Mouse (Mus musculus) layer of hippocampus, adult 8-10 months (tissue): ENCODE data around the gene Olfr1181. TPM values are rescaled to one million over a fixed set of nuclear protein-coding genes. Genes with fewer than 3 reads are reported as not detected.
"Not testable (repeated sequence)": the region's sequence is repeated elsewhere in the genome, so short reads cannot be mapped to it uniquely, and the experiment has no call there.

Experiments used
- DNase-seq, 2 experiments: peaks; one replicate each; pipeline ENCODE4 v3.0.0; 2022; ENCODE audit warnings: low spot score in 2 of 2
- total RNA-seq, 4 experiments: library from RNA; stranded (reverse); gene quantifications; 2 replicates each; pipeline ENCODE4 v1.2.4; 2022

Gene Olfr1181
- total RNA-seq, result not detected

DNA sequence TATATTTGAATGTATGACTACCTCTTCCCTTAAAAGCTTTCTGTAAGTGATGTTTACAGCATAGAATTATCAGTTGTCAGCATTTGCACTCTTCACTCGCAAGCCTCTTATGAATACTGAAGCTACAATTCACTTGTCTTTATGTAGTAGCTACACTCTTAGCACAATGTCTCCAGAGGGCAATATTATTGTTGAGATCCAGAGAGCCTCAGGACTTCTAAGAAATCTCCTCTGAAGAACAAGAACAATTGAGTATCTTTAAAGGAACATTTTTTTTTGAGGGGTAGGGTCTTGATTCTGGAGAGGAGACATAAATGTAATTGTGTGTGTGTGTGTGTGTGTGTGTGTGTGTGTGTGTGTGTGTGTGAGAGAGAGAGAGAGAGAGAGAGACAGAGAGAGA, at the start of gene Olfr1181:
Gene Olfr1181, minus strand, starts transcription at position 101 of the 400 bp plus-strand sequence.
- DNase-seq, result no peak

DNA sequence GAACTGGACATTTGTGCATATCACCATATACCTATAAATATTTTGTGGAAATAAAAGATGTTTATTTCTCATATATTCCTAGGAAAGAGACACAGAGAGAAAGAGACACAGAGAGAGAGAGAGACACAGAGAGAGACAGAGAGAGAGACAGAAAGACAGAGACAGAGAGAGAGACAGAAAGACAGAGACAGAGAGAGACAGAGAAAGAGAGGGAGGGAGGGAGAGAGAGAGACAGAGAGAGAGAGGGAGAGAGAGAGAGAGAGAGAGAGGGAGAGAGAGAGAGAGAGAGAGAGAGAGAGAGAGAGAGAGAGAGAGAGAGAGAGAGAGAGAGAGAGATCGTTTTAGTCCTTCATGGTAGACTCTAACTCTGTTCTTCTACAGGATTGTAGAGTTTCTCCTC, 28.6 kb upstream of the Olfr1181 start, which contains the start of gene Olfr1183:
Gene Olfr1183, plus strand, starts transcription at position 301 of the 400 bp plus-strand sequence.
- not testable (repeated sequence) for DNase-seq

DNA sequence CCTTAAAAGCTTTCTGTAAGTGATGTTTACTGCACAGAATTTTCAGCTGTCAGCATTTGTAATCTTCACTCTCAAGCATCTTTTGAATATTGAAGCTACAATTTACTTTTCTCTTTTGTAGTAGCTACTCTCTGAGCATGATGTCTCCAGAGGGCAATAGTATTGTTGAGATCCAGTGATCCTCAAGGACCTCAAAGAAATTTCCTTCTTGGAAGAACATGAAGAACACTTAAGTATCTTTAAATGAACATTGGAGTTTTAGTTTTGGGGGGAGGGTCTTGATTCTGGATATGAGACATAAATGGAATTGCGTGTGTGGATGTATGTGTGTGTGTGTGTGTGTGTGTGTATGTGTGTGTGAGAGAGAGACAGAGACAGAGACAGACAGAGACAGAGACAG, 23.1 kb upstream of the Olfr1181 start, which contains the start of gene Gm13757:
Gene Gm13757, minus strand, starts transcription at position 101 of the 400 bp plus-strand sequence.
- no peak for DNase-seq

DNA sequence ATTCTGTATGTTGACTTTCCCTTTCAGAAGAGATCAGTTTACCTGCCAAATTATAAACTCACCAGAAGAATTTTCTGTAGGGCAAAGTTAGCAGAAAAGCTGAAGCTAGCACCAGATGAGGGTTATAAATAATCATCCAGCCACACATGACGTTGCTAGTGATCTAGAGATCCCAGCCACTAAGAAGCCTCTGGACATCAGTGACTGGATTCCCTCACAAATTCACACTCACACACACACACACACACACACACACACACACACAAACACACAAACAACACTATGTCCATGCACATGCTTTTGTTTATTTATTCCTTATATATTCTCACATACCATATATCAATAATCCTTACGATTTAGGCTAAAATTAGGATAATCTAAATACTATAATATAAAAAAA, 6.9 kb downstream of the Olfr1181 start, which contains the start of gene Olfr1180:
Gene Olfr1180, minus strand, starts transcription at position 101 of the 400 bp plus-strand sequence.
- no peak for DNase-seq

DNA sequence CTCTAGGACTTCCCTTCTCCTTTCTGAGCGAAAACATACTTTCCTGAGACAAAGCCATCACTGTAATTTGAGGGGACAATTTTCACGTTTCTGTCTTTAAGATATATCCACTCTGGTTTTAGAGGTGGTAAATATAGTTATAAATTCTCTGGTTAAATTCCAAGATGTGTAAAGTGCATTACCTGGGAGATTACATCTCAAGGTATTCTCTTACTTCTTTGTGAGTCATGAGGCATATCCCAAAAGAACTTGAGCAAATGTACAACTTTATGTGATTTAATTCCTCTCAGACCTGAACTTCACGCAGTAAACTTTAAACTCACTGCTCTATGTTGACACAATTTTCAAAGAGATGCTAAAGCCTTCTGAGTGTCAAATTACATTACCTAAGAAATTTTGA, 19.6 kb downstream of the Olfr1181 start, which contains the start of gene Olfr1179:
Gene Olfr1179, minus strand, starts transcription at position 101 of the 400 bp plus-strand sequence.
- no peak for DNase-seq

DNA sequence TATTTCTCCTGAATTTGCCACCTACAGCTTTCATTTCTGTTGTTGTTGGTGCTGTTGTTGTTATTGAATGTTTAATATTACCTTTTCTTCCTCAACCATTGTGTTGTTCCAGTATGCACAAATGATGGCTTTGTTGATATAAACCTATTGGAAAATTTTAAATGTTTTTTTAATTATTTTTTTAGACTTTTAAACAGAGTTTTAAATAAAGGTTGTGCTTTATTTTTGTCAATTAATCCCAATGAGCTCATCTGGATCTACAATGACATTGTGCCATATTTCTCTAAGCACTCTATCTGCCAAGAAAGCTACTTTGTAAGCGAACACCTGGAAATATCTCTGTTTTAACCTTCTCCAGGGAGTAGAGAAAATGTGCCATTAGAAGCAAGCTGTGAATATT, 39.2 kb downstream of the Olfr1181 start, which contains the start of gene Olfr1178:
Gene Olfr1178, plus strand, starts transcription at position 301 of the 400 bp plus-strand sequence.
- no peak for DNase-seq

Other genes with a start within 250 kb of the Olfr1181 start
- not detected for gene Olfr1168, start 244.3 kb downstream of the Olfr1181 start, total RNA-seq
- gene Olfr1170, start 197.8 kb downstream of the Olfr1181 start, total RNA-seq, result not detected
- not detected for gene Olfr1173, start 146.3 kb downstream of the Olfr1181 start, total RNA-seq
- not detected for gene Olfr1174-ps, start 111.0 kb downstream of the Olfr1181 start, total RNA-seq
- not detected for gene Olfr1175-ps, start 99.0 kb downstream of the Olfr1181 start, total RNA-seq
- not detected for gene Olfr1176, start 89.5 kb downstream of the Olfr1181 start, total RNA-seq
- not detected for gene Olfr1177-ps, start 79.7 kb downstream of the Olfr1181 start, total RNA-seq
- gene Olfr1178, start 39.1 kb downstream of the Olfr1181 start, total RNA-seq, result not detected
- gene Olfr1179, start 19.7 kb downstream of the Olfr1181 start, total RNA-seq, result not detected
- not detected for gene Olfr1180, start 7.0 kb downstream of the Olfr1181 start, total RNA-seq
- not detected for gene Gm13757, start 23.0 kb upstream of the Olfr1181 start, total RNA-seq
- gene Olfr1183, start 28.7 kb upstream of the Olfr1181 start, total RNA-seq, result not detected
- not detected for gene Olfr1184, start 57.4 kb upstream of the Olfr1181 start, total RNA-seq
- gene Olfr1185-ps1, start 67.1 kb upstream of the Olfr1181 start, total RNA-seq, result not detected
- not detected for gene Olfr1186, start 92.4 kb upstream of the Olfr1181 start, total RNA-seq
- not detected for gene Olfr1188, start 130.8 kb upstream of the Olfr1181 start, total RNA-seq
- gene Olfr1189, start 160.3 kb upstream of the Olfr1181 start, total RNA-seq, result not detected
- under 1 TPM in 1 of 4 experiments, not detected in 3; 0.06 TPM for gene Olfr1191-ps1, start 214.4 kb upstream of the Olfr1181 start, total RNA-seq
- not detected for gene Olfr1192-ps1, start 222.3 kb upstream of the Olfr1181 start, total RNA-seq
- not detected for gene Olfr1193, start 249.5 kb upstream of the Olfr1181 start, total RNA-seq